Mouse (Mus musculus) adrenal gland, postnatal 25 days (tissue): ENCODE results near the gene Tcta. TPM values are rescaled to one million over a fixed set of nuclear protein-coding genes. Genes with fewer than 3 reads are reported as not detected.
"Not testable (repeated sequence)": the region's sequence is repeated elsewhere in the genome, so short reads cannot be mapped to it uniquely, and the experiment has no call there.

Experiments
- DNase-seq: peaks from one replicate; pipeline ENCODE4 v3.0.0; 2021; ENCODE audit warnings: mixed read lengths
- long read RNA-seq: library from polyadenylated mRNA; stranded (forward); transcript quantifications from one replicate; pipeline ENCODE4 v2.0.0, GENCODE M21; 2021
- total RNA-seq: library from RNA; stranded (reverse); gene quantifications from 2 replicates; pipeline ENCODE4 v1.2.3, GENCODE M21; 2021

The Tcta gene
- total RNA-seq = 38.9 and 49.8 TPM in 2 replicates
- long read RNA-seq, transcript Tcta-202 (3 exons, 1,094 nt) = major isoform, 27 of 45 reads
- long read RNA-seq, transcript Tcta-201 (3 exons, 1,668 nt) = minor isoform, 11 of 45 reads
- long read RNA-seq, partial matches to known transcripts = 2 of 45 reads
- long read RNA-seq, other reads (novel, unspliced or antisense) = 5 of 45 reads

- peak; percentile 96 for DNase-seq
Observed at GRCm38 (mm10) chr9:108305629-108306520, at the start of gene Tcta, which contains the start of gene Rhoa. Tcta (minus strand) TSS chr9:108306160. Rhoa (plus strand) TSS chr9:108306129.

- no peak for DNase-seq
Observed at GRCm38 (mm10) chr9:108349727-108350126, 43.8 kb upstream of the Tcta start.

- no peak for DNase-seq
Observed at GRCm38 (mm10) chr9:108348290-108348680, 42.3 kb upstream of the Tcta start.

DNA sequence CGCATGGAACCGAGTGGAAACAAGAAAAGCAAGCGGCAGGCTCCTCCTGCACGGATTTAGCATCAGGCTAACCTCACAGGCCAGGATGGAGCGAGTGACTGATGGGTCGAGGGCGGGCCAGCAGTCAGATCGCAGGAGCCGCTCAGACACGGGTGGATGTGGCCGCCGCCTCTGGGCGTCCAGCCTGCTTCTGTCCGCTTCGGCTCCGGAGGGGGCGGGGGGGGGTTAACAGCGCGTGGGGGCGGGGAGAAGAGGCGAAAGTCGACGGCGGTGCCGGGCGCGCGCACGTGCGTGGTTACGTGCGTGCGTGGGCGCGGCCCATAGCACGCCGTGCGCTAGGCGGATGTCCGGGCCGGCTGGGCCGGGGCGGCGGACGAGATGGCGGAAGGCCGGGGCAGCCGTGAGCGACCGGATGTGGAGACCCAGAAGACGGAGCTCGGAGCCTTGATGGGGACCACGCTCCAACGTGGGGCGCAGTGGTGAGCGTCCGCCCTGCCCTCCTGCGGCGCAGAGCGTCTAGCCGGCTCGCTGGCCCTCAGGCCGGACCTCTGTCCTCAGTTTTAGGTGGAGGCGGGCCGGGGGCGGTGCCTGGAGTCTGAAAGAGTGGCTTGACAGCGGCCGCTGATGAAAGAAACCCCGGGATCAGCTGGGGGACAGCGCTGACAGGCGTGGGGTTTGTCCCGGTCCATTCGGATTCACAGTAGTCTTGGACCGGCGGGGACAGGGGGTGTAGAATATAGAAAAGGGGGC lies 41.8 kb upstream of the Tcta start, which contains the start of gene Usp4:
Usp4 (plus strand) TSS at position 314 of the 750 bp plus-strand sequence.
- DNase-seq = peak; percentile 91

GRCm38 (mm10) chr9:108347024-108347423 lies 41.1 kb upstream of the Tcta start:
- no peak for DNase-seq

DNA sequence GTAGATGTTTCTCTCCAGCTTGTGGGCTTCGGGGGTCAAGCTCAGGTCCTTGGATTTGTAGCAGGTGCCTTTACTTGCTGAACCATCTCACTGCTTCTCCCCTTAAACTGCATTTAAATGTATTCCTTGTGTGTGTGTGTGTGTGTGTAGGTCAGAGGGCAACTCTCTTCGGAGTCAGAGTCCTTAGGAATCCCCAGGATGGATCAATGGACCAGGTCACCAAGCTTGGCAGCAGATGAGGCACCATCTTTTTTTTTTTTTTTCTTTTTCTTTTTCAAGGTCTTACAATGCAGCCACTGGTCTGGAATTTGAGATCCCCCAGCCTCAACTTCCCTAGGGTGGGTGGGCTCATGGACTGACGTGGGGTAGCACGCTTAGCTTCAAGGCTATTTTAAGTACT lies 38.5 kb upstream of the Tcta start:
- no peak for DNase-seq

- no peak for DNase-seq
Observed at GRCm38 (mm10) chr9:108343835-108344234, 37.9 kb upstream of the Tcta start.

- DNase-seq = no peak
Observed at GRCm38 (mm10) chr9:108343331-108343730, 37.4 kb upstream of the Tcta start.

DNA sequence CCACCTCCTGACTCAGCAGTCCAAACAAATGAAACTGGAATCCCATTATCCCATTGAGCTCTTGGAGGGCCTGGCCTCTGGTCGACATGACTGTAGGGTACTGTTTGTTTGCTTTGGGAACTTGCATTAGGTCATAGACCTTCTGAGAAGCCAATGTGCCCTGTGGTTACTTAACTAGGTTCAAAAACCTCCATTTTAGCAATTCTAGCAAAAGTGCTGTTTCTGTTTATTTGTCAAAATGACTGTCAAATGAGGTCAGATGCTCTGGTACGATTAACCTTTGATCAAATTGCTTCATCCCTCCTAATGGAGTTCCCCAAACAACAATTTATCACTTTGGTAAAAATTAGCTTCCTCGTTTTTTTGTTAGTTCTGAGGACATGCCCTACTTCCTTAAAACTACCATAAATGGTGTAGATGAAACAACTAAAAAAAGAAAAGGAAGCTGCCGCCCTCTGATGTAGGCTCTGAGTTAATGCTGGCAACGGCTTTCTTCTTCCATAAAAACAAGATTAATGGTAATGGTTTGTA lies 36.4 kb upstream of the Tcta start:
- no peak for DNase-seq

DNA sequence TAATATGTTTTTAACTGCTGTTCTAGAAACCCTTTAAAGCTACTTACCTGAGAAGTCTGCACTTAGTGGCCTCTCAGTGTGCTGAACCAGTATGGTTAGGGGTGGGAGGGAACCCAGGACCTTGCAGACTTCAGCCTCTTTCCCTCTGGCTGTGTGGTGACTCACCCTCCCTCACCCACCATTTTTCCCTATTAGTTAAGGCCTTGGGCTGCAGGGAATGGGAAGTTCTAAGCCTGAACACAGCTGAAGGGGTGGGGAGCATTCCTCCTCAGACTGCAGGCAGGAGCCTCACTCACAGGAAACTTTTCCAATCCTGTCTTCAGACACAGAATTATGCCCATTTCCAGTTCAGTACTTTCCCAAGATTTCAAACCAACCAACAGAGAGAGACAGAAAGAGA lies 35.8 kb upstream of the Tcta start:
- peak; percentile 11 for DNase-seq

DNA sequence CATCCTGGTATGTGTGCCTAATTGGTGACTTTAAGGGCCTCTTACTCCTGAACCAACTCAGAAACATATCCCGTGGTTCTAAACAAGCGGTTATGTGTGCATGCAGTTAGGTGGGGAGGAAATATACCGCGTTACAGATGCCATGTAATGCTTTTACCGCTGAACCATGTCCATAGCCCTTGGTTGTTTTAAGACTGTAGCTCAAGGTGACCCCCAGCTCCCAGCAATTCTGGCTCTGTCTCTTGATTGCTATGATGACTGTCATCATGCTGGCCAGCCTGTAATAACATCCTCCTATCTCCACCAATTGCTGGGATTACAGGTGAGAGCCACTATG lies 35.1 kb upstream of the Tcta start:
- DNase-seq = no peak

- DNase-seq = peak; percentile 15
Observed at GRCm38 (mm10) chr9:108340258-108341138, 34.5 kb upstream of the Tcta start.

DNA sequence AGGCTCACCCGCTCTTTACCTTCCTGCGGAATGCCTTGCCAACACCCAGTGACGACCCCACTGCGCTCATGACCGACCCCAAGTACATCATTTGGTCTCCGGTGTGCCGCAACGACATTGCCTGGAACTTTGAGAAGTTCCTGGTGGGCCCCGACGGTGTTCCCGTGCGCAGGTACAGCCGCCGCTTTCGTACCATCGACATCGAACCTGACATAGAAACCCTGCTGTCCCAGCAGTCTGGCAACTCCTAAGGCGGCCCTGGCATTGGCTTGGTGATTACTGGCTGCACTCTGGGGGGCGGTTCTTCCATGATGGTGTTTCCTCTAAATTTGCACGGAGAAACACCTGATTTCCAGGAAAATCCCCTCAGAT lies 33.9 kb upstream of the Tcta start:
- DNase-seq = peak; percentile 33

DNA sequence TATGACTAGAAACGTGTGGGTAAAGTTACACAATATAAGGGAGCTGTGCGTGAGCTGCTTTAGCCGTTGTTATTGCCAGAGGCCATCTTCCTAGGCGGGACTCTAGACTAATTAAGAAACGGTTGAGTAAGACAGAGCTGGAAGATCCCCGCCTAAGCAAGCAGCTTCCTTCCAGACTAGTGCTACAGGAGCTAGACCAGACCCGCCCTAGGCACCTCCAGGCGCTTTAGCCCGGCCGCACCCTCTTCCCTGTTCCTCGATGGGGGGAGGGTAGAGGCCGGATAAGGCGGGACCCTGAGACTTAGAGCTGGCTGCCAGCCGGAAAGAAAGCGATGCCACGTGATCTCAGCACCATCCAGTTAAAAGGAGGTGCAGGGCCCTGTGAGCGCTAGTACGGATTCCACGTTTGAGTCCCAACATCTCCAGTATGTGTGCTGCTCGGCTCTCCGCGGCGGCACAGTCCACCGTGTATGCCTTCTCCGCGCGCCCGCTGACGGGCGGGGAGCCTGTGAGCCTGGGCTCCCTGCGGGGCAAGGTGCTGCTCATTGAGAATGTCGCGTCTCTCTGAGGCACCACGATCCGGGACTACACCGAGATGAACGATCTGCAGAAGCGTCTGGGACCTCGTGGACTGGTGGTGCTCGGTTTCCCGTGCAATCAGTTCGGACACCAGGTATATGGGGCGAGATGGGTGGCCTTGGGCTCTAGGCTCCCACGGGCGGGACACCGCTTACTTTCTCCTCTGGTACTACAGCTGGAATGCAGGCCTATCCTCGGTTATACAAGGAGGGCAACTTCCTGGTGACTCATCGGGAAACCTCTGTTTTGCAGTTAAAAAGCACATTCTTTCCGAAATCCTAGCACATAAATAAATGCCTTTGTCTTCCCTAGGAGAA lies 33.2 kb upstream of the Tcta start, which contains the start of gene Gpx1:
Gpx1 (plus strand) TSS at position 18 of the 896 bp plus-strand sequence.
- peak; percentile 89 for DNase-seq

DNA sequence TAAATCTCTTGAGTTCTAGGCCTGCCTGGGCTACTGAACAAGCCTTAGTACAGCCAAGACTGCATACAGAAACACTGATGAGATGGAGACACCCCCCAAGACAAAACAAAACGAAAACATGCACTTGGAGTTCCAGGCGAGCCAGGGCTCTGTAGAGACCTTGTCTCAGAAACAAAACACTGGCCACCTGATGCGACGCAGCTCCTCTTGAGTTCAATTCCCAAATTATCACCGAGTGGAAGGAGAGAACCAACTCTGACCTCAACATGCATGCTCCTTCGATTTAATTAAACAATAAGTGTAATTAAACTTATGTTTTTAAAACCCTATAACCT lies 32.6 kb upstream of the Tcta start:
- no peak for DNase-seq

DNA sequence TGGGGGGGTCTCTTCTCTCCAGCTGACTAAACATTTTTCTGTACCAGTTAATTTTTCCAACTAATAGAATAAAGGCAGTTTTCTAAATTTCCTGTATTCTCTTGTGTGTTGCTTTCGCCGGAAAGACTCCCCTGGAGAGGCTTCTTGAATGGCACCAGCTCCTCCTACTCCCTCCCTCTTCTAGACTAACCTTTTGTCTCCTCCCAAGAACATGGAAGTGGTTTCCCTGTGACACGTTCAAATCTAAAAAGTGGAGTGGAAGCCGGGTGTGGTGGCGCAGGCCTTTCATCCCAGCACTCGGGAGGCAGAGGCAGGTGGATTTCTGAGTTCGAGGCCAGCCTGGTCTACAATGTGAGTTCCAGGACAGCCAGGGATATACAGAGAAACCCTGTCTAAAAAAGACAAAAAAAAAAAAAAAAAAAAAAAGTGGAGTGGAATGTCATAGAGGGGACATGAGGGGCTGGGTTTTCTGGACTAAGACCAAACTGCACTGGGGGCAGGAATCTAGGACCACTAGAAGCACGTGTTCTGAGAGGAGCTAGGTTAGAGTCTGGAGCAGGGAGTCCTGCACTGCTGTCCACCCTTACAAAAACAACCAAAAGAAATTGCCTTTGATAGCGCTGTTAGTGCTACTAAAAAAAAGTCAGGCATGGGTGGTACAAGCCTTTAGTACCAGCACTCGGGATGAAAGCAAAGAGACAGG lies 32.0 kb upstream of the Tcta start:
- DNase-seq = no peak

DNA sequence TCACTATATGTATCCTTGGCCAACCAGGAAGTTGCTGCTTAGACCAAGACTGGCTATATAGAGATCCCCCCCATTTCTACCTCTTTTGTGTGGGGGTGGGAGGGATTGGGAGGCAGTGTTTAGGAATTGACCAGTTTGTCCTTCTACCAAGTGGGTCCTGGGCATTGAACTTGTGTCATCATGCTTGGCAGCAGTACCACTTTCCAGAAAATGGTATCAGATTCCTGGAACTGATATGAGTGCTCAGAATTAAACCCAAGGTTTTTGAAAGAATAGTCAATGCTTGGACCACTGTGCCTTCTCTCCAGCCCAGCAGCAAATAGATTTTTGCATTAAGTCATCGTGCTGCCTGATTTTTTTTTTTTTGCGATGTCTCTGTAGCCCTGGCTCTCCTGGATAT lies 19.9 kb upstream of the Tcta start:
- no peak for DNase-seq

- no peak for DNase-seq
Observed at GRCm38 (mm10) chr9:108324784-108325183, 18.8 kb upstream of the Tcta start.

DNA sequence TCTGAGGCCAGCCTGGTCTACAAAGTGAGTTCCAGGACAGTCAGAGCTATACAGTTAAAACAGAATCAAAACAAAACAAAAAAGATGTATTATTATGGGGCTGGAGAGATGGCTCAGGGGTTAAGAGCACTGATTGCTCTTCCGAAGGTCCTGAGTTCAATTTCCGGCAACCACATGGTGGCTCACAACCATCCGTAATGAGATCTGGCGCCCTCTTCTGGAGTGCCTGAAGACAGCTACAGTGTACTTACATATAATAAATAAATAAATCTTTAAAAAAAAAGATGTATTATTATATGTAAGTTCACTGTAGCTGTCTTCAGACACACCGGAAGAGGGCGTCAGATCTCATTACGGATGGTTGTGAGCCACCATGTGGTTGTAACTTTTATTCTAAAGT lies 16.1 kb upstream of the Tcta start:
- not testable (repeated sequence) for DNase-seq

- DNase-seq = no peak
Observed at GRCm38 (mm10) chr9:108318462-108318861, 12.5 kb upstream of the Tcta start.
